Mouse (Mus musculus) midbrain, embryonic 16.5 days (tissue): ENCODE results near the gene Slc30a10. TPM values are rescaled to one million over a fixed set of nuclear protein-coding genes. Genes with fewer than 3 reads are reported as not detected.

Experiments used
- polyA plus RNA-seq: library from polyadenylated mRNA; unstranded; fragments of >200 nt; fragmentation: Nextera tagmentation; extraction: Ambion mirVana; gene quantifications from 2 replicates; pipeline ENCODE4 v1.2.1, GENCODE M21; 2015

The Slc30a10 gene
- polyA plus RNA-seq, 1 experiment from 2014 or later, result 7.9 TPM

Other genes with a start within 250 kb of the Slc30a10 start
- 17.0 and 17.8 TPM in 2 replicates for gene Iars2, start 125.5 kb upstream of the Slc30a10 start, polyA plus RNA-seq
- gene Bpnt1, start 122.7 kb upstream of the Slc30a10 start, polyA plus RNA-seq, result 45.2 and 46.1 TPM in 2 replicates
- gene Eprs, start 91.8 kb upstream of the Slc30a10 start, polyA plus RNA-seq, result 128 and 143 TPM in 2 replicates